ENCODE assay signal across 11 mouse cellular contexts in genomic region chr12:56591722-56592121, GRCm38 (mm10). TPM values are rescaled to one million over a fixed set of nuclear protein-coding genes. Genes with fewer than 3 reads are reported as not detected.
A peak's percentile ranks its signal among the peaks of the same experiment; 100 is the strongest.
DNase-seq lines count a peak whose midpoint lies in the region; ATAC-seq and TF ChIP-seq lines count a peak whose summit lies in the region.
"Had no signal": no experiment of that assay in that cellular context is flagged by ENCODE, and none has a peak within 500 bp of the region (broad histone marks: within the 10 kb centered on the region; RNA-seq: fewer than 3 reads in every experiment).

No protein-coding gene starts in this region.

- H3K27ac ChIP-seq in kidney, embryonic 15.5 days, result no peak overlapping the region
- H3K27ac ChIP-seq: midbrain, embryonic 12.5 days had no signal

- 8% methylated on average over 4 of the region's 4 CpGs for WGBS in kidney, embryonic 15.5 days

- peaks cover 34% of the 10 kb centered on the region for H3K27me3 ChIP-seq in kidney, embryonic 15.5 days
- peaks cover 5% of the 10 kb centered on the region for H3K27me3 ChIP-seq in E14TG2a.4 (ENCODE audit: insufficient read depth, low read length)

- ATAC-seq in CD4-positive, CD25-positive, alpha-beta regulatory T cell, adult 4 months, result no peak
- ATAC-seq in kidney, embryonic 15.5 days (replicated peaks; ENCODE audit: low FRiP score), result no peak

- DNase-seq in CD4-positive, CD25-positive, alpha-beta regulatory T cell, adult 2 months (ENCODE audit: low read depth, low spot score), result peak; percentile 8
- DNase-seq in kidney, adult 9 months, result peak; percentile 24
- DNase-seq in induced T-regulatory cell, adult 2 months (ENCODE audit: low read depth), result peak; percentile 6
- DNase-seq in B cell, adult 2 months, result no peak
- DNase-seq in gastrocnemius, postnatal 10 days, result no peak
- DNase-seq: right cerebral cortex, postnatal 25 days had no signal

- no peak overlapping the region for H3K9ac ChIP-seq in kidney, embryonic 15.5 days
- H3K9ac ChIP-seq: midbrain, embryonic 12.5 days had no signal

- no peaks in the 10 kb centered on the region for H3K4me1 ChIP-seq in kidney, embryonic 15.5 days
- no peaks in the 10 kb centered on the region for H3K4me1 ChIP-seq in E14TG2a.4 (replicated peaks; ENCODE audit: low read depth, low read length)
- H3K4me1 ChIP-seq: midbrain, embryonic 12.5 days had no signal

- TF ChIP-seq CTCF in E14TG2a.4 (conservative IDR thresholded peaks at IDR 0.05; ENCODE audit: low read length), result peak; percentile 63

- no peak overlapping the region for H3K4me3 ChIP-seq in kidney, embryonic 15.5 days (replicated peaks)
- H3K4me3 ChIP-seq in E14TG2a.4 (replicated peaks; ENCODE audit: low read length), result no peak overlapping the region
- H3K4me3 ChIP-seq: midbrain, embryonic 12.5 days had no signal

- H3K9me3 ChIP-seq in kidney, embryonic 15.5 days (replicated peaks), result no peaks in the 10 kb centered on the region
- H3K9me3 ChIP-seq in E14TG2a.4 (ENCODE audit: low read length), result no peaks in the 10 kb centered on the region
- H3K9me3 ChIP-seq: midbrain, embryonic 12.5 days had no signal

- H3K36me3 ChIP-seq in kidney, embryonic 15.5 days, result no peaks in the 10 kb centered on the region
- no peaks in the 10 kb centered on the region for H3K36me3 ChIP-seq in E14TG2a.4 (ENCODE audit: insufficient read depth, low read length)
- H3K36me3 ChIP-seq: midbrain, embryonic 12.5 days had no signal

- no peak overlapping the region for H3K4me2 ChIP-seq in kidney, embryonic 15.5 days
- H3K4me2 ChIP-seq: heart, embryonic 11.5 days; midbrain, embryonic 12.5 days had no signal

RNA-seq across cellular contexts. Expression of gene Nkx2-9, which starts 21.4 kb away (rescaled TPM):
- not detected for polyA plus RNA-seq in CD4-positive, CD25-positive, alpha-beta regulatory T cell, adult 4 months (2017; shearing (Covaris generic))
- not detected in 2 replicates for polyA plus RNA-seq in kidney, embryonic 15.5 days (2015; fragmentation: Nextera tagmentation; extraction: Ambion mirVana)
- total RNA-seq in gastrocnemius, postnatal 10 days (2021), result not detected

RNA-seq across cellular contexts. Expression of gene Nkx2-1, which starts 55.0 kb away (rescaled TPM):
- not detected for polyA plus RNA-seq in CD4-positive, CD25-positive, alpha-beta regulatory T cell, adult 4 months (2017; shearing (Covaris generic))
- not detected in 2 replicates for polyA plus RNA-seq in kidney, embryonic 15.5 days (2015; fragmentation: Nextera tagmentation; extraction: Ambion mirVana)
- not detected for total RNA-seq in gastrocnemius, postnatal 10 days (2021)

Comparison
In these comparisons a context has a peak if more than half of its experiments do, and no peak if none do; other contexts are left out.
1. DNase-seq: peak in CD4-positive, CD25-positive, alpha-beta regulatory T cell, adult 2 months (single experiment), kidney, adult 9 months (single experiment) and induced T-regulatory cell, adult 2 months (single experiment); none in B cell, adult 2 months (0 of 2) and gastrocnemius, postnatal 10 days (single experiment).